Mouse (Mus musculus) heart, postnatal 36 days (tissue): ENCODE data around the gene Tmem238l. TPM values are rescaled to one million over a fixed set of nuclear protein-coding genes. Genes with fewer than 3 reads are reported as not detected.

Experiments
- DNase-seq, 2 experiments: peaks; one replicate each; pipeline ENCODE4 v3.0.0; 2021 to 2022
- intact Hi-C: fragments of 180-260 bp; cut with DNase I; formaldehyde crosslinking; loops from one replicate; pipeline ENCODE4 v1.15.1; 2025
- total RNA-seq, 2 experiments: library from RNA; stranded (reverse); gene quantifications; 2 replicates each; pipeline ENCODE4 v1.2.3; 2021

Gene Tmem238l
- total RNA-seq = not detected

DNA sequence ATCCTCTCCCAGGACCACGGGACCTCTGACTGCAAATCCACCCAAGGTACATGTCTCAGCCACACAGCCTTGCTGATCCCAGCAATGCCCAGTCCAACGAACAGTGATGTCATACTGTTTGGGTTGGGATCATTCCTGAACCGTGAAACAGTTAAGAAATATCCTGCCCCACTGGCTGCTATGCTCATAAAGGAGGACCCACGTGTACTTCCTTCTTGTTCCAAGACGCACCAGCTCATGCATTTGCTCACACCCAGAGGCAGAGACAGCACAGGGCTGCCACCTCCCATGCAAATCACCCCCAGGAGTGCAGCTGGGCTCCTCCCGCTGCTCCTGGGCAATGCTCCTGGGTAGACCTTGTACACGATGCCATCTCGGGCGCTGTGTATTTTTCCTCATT is at the start of gene Tmem238l:
TSS of gene Tmem238l (plus strand) at position 336 of the 400 bp plus-strand sequence.
- intact Hi-C loops = no loop called here
- DNase-seq = no peak

DNA sequence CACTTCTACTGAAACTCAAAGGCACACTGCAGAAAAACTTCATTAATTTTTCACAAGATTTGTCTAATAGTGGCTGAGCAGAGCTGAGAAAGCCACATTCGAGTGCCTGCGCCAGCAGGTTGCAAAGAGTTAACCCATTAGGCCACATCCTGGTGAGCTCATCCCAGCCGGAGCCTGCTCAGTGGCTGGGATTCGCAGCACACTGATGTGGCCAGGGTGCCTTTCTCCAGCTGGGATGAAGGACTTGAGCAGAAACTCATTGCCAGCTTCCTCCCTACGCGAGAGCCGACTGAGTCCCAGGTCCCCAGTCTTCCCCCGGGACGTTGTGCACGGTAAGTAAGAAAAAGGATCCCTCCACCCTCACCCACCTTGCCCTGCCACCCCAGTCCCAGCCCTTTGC is 44.6 kb upstream of the Tmem238l start, which contains the start of gene Pirt:
TSS of gene Pirt (plus strand) at position 171 of the 400 bp plus-strand sequence.
- peak in 1 of 2 experiments; percentile 14 for DNase-seq
- intact Hi-C loops = loop anchor here (5.0 kb wide), 1 partner anchor 50 kb away; no protein-coding TSS in a partner anchor

GRCm38 (mm10) chr11:66912531-66913458 is 43.6 kb upstream of the Tmem238l start:
- peak; percentile 24 to 52 for DNase-seq
- intact Hi-C loops = loop anchor here (5.0 kb wide), 1 partner anchor 50 kb away; no protein-coding TSS in a partner anchor

- DNase-seq = peak; percentile 44 to 49
- intact Hi-C loops = loop anchor here (5.0 kb wide), 1 partner anchor 48 kb away; no protein-coding TSS in a partner anchor
Observed at GRCm38 (mm10) chr11:66914249-66914648, 42.2 kb upstream of the Tmem238l start.

DNA sequence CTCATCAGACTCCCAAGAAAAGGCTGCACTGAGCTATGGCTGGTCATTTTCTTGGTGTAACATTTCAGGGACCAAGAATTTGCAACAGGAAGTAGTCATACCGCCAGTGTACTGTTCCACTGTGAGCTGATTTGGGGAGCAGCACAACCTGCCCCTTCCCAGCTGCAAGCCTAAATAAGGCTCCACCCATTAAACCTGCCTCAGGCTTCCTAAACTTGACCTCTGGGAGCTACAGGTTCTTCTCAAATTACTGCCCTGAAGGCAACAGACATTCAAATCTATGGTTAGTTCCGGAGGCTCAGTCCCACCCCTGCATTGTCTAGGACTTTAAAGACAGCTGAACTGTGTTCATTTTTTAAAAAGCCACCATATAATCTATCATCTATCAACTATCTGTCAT is 36.4 kb upstream of the Tmem238l start:
- intact Hi-C loops = no loop called here
- DNase-seq = no peak

DNA sequence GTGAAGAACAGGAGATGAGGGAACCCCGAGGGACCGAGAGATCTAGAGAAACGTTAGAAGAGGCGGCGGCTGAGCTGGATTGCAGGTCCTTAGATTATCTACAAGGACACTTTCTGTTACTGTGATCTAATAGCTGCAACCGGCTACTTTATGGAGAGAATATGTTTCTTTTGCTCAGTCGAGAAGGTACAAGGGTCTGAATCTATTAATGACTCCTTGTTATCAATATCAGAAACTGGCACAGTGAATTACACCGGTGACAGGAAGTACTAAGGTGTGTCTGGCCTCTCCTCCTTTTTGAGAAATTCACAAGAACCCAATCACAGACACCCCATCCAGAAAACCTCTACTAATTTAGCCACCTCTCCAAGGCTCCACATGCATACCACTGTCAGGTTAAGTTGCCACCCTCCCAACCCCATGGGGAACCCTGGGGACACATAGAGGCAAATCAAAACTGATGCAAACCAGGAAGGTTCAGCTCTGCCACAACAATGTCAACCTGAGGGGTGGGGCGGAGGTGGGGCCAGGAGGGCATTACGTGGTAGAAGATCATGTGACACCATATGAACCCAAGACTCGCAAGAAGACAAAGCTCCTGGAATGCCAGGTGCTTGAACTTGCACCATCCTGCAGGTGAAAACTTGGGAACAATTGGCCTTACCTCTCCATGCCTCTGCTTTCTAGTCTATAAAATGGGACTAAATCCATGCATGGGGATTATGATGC is 32.2 kb upstream of the Tmem238l start:
- no peak for DNase-seq
- intact Hi-C loops = no loop called here

GRCm38 (mm10) chr11:66928311-66928710 is 28.1 kb upstream of the Tmem238l start:
- intact Hi-C loops = no loop called here
- DNase-seq = no peak

DNA sequence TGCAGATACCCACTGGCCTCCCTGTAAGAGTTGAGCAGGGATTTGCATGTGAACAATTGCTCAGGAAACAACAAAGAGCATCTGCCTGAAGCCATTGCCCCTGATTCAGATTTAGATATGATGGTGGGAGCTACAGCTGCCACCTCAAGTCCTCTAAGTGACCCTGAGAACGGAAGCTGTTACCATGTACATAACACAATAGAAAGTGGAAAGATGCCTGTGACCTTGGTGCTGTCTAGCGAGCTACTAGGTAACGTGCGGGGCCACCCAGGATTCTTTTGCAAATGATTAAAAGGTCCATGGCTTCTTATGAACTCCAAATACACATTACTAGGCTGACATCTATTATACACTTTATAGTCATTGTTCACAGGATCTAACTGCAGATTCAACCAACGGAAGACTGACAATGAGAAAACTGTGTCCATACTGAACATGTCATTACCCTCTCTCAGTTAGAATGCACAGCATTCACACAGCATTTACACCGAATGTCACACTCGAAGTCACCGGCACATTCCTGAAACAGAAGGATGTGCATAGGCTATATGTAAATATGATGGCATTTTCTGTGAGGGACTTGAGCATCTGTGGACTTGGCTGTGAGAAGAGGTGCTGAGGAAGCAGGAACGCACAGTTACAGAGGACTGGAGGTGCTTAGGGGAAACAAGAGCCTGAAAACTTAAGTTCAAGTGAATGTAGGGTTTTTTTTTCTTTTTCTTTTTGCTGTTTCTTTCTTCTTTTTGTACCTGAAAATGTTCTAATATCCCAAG is 23.4 kb upstream of the Tmem238l start:
- intact Hi-C loops = no loop called here
- no peak for DNase-seq

DNA sequence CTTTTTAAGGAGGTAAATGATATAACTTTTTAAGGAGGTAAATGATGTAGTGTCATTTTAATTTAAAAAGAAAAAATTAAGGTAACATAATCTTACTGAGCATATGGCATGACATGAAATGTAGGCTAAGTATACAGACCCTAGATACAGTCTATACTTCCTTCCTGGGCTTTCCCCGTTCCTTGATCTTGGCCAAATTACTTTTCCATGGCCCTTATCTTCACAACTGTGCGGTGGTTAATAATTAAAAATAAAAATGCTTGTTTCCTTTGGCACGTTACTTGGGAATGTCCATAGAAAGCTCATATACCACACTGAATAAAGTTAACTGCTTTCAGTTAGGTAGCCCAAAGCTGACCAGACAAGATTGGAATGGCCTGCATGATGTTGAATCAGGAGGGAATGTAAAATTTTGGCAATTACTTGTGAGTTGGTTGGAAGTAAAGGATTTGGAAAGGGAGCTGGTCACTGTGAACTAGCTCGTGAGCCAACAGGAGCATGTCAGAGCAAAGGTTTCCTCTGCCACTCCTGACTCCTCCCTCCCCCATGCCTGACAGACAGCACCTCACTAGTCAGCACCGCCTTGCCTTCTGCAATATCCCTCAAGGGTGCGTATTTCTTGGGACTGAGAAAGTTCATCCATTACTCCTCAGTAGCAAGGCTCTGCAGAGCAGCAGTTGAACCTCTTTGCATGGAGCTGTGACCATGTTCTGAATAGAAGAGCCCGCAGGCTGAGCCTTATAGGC is 21.8 kb upstream of the Tmem238l start:
- intact Hi-C loops = no loop called here
- no peak for DNase-seq

DNA sequence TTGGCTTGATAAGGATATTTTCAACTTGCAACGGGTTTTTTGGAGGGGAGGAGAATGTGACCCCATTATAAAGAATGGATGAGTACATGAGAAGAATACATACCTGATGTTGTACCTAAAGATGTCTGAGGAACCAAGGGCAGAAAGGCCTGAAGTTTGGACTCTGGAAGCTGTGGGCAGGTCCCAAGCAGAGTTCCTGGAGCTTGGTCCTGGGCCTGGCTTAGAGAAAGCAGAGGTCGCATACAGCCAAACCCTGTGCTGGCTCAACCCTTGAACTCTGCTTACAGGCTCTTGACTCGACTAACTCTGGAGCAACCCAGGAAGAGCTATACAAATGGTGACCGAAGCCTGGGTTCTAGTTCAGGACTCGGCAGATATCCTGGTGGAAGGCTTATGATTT is 14.4 kb upstream of the Tmem238l start:
- no peak for DNase-seq
- intact Hi-C loops = no loop called here

DNA sequence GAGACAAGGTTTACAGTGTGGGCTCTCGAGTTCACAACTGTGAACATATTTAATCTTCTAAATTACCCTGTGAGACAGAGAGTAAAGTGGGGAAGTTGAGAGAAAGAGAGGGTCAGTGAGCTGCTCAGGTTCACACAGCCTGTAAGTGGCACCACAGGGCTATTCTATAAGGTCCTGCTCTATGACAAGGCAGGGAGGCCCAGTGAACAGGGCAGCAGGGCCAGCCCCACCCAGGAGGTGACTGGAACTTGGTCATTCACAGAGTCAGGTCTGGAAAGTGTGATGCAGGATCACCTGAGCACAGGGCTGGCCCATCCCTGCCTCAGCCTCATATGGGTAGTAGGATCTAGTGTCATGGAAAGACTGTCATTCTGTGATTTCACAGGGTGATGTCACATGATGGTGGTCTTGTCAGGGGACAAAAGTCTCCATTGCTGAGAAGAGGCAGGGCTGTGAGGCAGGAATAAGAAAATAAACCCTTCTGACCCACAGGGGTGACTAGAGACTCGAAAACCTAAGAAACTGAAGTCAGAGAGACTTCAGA is 11.1 kb upstream of the Tmem238l start:
- no peak for DNase-seq
- intact Hi-C loops = no loop called here

GRCm38 (mm10) chr11:66946521-66946920 is 9.9 kb upstream of the Tmem238l start:
- intact Hi-C loops = no loop called here
- DNase-seq = no peak

GRCm38 (mm10) chr11:66946922-66947321 is 9.5 kb upstream of the Tmem238l start:
- DNase-seq = no peak
- intact Hi-C loops = no loop called here

DNA sequence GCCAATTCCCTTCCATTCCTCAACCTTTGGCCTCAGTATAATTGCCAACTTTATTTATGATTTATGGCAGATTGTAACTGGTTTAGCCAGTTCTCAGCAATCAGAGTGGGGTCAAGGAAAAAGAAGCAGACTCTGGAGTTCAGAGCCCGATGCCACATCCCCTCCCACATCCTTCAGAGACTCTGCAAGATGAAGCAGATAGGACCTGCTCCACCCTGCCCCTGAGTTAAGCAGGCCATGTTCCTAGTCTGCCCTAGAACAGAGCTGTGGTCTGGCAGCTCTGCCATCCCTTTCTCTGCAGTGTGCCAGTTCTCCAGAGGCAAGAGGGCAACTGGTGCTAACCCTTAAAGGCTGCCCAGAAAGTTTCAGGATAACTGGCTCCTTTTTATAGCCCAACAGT is 4.4 kb downstream of the Tmem238l start:
- no peak for DNase-seq
- intact Hi-C loops = loop anchor here (5.0 kb wide), 1 partner anchor 48 kb away; the partner anchor contains the start of gene Pirt

DNA sequence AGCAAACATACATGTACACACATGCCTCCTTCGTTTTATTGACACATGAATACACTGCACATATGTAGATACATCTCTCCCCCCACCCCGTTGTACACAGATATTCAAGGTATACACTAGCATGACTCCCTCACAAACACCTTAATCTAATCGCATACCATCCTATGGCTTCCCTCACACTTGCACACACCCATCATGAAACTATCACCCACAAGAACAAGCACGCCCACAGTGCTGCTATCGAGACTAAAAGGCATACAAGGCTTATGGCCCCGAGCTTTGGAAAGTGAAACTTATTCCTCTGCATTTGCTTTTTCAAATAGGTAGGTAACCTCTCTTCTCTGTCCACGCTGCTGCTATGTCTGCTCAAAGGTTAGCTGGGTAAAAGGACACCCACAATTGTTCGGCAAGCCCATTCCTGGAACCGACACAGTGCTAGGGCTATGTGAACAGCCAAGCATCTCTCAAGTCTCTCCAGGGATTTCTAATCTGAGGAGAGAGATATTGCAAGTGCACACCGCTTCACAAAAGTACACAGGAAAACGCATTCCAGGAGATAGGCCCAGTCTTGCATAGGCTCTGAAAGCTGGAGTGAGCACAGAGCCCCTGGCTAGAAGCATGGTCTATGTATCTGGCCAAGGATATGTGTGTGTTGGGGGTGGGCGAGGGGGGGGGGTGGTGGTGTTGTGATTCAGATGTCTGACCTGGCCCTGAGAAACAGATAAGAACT is 5.2 kb downstream of the Tmem238l start:
- intact Hi-C loops = loop anchor here (5.0 kb wide), 1 partner anchor 49 kb away; the partner anchor contains the start of gene Pirt
- DNase-seq = no peak

DNA sequence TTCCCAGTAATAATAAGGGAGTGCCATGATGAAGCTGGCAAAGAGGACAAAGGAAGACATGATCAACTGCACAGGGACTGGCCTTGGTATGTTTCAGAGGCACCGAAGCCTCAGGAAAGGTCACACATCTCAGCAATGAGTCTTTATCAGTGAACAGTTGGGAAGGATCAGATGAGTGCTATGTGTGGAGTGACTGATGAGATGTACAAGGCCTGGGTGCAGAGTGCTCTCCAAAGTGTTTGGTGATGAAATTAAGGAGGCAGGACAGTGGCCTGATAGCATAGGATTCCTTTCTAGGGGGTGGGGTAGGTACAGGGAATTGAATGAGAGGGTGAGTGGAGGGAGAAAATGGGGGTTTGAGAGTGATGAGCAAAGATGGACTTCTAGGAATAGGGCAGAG is 7.0 kb downstream of the Tmem238l start:
- intact Hi-C loops = loop anchor here (5.0 kb wide), 1 partner anchor 51 kb away; the partner anchor contains the start of gene Pirt
- DNase-seq = no peak

GRCm38 (mm10) chr11:66966500-66967116 is 10.2 kb downstream of the Tmem238l start:
- DNase-seq = no peak
- intact Hi-C loops = no loop called here

DNA sequence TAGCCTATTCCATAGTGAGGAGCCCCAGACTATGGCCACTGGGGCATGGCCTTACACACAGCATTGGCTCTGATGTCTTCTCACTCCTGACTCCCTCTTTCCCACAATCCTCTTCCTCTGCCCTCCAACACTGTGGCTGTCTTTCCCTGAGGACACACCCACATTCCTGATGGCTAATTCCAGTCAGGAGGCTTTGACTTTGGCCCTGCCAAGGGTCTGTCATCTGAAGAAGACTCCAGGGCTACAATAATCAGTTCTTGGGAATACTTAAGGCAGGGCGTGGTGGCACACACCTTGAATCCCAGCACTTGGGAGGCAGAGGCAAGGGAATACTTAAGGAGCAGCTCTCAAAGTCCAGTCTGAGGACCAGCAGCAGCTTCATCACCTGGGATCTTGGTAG is 12.1 kb downstream of the Tmem238l start:
- DNase-seq = no peak
- intact Hi-C loops = no loop called here
